Mouse (Mus musculus) layer of hippocampus, postnatal 10 days (tissue): ENCODE results near the gene Kyat1. TPM values are rescaled to one million over a fixed set of nuclear protein-coding genes. Genes with fewer than 3 reads are reported as not detected.

Experiments used
- DNase-seq, 2 experiments: peaks; one replicate each; pipeline ENCODE4 v3.0.0; 2021; ENCODE audit warnings: low spot score in 2 of 2
- long read RNA-seq: library from polyadenylated mRNA; stranded (forward); transcript quantifications from one replicate; pipeline ENCODE4 v2.0.0, GENCODE M21; 2023
- total RNA-seq, 2 experiments: library from RNA; stranded (reverse); gene quantifications; 2 replicates each; pipeline ENCODE4 v1.2.3; 2021

Kyat1 gene
- 10 to 100 TPM; 16.4 to 17.6 TPM for total RNA-seq
- long read RNA-seq, transcript Kyat1-201 (13 exons, 1,876 nt): major isoform, 14 of 22 reads
- long read RNA-seq, partial matches to known transcripts: 0 of 22 reads
- long read RNA-seq, other reads (novel, unspliced or antisense): 7 of 22 reads

DNA sequence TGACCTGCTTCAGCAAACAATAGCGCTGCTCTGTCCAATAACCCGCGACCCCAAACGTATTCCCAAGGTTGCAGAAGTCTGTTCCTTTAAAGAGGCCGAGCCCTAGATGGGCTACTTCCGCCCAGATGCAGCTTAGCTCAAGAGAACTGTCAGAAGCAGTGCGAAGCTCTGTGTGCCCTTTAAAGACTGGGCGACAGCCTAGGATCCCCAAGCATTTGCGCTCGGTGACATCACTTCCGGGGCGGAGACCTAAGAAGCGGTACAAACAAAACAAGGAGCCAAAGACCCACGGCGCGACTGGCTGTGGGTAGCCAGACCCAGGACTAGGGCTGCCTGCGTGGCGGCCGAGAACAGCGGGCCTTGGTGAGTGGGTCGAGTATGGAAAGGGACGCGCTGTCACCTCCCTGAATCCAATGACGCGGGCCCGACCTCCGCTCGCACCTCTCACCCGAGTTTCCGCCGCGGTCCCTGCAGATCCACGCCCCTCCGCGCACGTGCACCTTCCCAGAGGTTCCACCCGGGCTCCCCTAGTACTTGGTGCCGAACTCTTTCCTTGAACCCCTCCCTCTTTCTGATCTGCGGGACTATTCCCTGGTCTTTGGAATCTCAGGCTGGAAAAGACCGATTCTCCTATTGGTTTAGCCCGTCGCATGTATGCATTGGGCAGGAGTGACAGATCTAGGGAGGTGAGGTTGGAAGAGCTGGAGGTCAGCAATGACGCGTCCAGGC is at the start of gene Kyat1:
TSS of gene Kyat1 (minus strand) at position 219 of the 729 bp plus-strand sequence.
- peak; percentile 89 to 90 for DNase-seq

GRCm38 (mm10) chr2:30253809-30254208 is 48.2 kb upstream of the Kyat1 start:
- DNase-seq: no peak

- no peak for DNase-seq
Observed at GRCm38 (mm10) chr2:30252521-30252920, 46.9 kb upstream of the Kyat1 start.

DNA sequence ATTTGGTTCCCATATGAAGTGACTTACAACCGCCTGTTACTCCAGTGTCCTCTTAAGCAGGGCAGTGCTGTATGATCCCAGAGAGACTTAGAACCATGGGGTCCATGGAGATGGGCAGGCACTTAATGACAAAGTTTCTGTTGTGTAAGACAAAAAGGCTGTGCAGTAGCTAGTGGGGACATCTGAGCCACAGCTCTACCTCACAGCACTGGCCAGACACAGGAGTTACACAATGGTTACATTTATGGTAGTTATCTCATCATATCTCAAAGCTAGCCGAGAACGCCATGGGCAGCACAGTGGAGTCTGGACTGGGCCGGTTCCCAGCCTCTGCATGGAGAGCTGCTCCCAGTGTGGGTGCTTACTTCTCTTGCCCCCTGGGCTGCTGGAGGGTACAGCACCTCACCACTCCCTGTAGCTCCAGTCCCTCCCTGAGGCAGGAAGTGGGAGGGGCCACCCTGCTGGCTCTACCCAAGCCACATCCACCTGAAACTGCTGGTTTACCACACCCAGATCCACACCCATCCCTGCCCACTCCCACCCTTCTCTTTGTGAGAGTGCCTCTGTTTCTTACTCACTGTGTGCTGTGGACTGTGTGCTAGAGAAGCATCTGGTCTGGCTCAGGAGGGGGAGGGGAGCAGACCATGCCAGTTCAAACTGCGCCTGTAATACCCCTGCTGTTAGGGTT is 45.9 kb upstream of the Kyat1 start:
- no peak for DNase-seq

GRCm38 (mm10) chr2:30250166-30251128 is 44.8 kb upstream of the Kyat1 start:
- DNase-seq: no peak

DNA sequence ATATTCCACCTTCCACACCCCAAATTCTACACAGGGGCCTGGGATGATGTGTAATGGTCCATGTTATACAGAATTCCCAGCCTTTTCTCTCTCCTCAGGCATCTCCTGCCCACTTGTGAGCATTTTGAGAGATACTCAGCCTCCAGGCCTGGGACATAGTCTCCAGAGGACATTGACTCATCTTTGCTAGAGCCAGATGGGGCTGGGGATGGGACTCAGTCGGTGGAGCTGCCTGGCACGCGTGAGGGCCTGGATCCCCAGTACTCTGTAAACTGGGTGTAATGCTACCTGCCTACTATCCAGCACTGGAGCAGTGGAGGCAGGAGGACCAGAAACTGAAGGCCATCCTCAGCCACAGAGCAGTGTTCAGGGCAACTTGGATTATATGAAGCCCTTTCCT is 43.5 kb upstream of the Kyat1 start:
- DNase-seq: no peak

DNA sequence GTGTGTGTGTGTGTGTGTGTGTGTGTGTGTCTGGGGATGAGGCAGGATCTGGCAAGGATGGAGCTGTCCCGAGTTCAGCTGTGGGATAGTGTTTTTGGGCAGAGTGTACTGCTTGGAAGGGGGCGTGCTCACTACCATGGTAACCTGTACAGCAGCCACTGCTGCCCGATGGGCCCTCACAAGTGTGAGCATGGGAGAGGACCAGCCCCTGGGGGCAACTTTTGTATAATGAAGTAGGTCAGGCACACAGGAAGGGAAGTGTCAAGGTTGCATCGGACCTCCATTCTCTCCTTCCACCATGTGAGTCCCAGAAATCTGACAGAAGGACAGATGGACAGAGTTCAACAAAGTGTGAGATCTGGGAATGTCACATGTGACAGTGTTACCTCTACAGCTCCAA is 42.0 kb upstream of the Kyat1 start:
- DNase-seq: no peak

DNA sequence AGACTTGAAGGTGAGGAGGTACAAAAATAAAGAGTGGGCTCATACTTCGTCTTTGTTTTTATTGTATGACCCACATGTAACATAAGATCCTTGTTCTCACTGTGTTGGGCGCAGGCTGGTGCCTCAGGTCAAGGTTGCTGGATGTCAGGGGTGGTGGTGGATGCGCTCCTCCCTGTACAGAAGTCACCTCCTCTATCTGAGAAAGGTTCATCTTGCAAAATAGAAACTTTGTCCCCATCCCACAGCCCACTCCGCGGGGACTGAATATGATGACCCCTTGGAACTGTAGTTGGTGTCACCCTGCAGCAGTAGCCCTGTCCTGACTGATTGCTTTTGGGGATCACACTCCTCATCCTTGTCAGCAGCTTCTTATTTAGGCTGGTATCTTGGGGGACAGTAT is 41.4 kb upstream of the Kyat1 start:
- DNase-seq: no peak

GRCm38 (mm10) chr2:30244595-30245178 is 39.0 kb upstream of the Kyat1 start:
- DNase-seq: no peak

- DNase-seq: no peak
Observed at GRCm38 (mm10) chr2:30243391-30243790, 37.7 kb upstream of the Kyat1 start.

- DNase-seq: no peak
Observed at GRCm38 (mm10) chr2:30242509-30242908, 36.9 kb upstream of the Kyat1 start.

DNA sequence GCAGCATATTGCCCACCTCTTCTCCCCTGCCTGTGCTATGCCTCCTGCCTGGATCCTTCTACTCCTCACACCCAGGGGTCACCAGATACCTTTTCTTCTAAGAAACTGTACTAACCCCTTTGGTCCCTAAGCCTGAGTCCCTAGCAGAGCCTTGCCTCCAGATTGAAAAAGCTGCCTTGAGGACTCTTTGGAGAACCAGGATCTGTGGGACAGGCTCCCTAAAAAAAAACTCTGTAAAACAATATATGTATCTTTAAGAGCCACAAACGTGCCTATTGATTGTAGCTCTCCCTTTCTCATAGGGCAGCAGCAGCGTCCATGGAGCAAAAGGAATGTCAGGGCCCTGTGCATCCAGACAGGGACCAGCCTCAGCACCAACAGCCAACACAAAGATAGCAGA is 34.6 kb upstream of the Kyat1 start, which contains the start of gene Gm28035:
TSS of gene Gm28035 (plus strand) at position 301 of the 400 bp plus-strand sequence.
- DNase-seq: no peak

DNA sequence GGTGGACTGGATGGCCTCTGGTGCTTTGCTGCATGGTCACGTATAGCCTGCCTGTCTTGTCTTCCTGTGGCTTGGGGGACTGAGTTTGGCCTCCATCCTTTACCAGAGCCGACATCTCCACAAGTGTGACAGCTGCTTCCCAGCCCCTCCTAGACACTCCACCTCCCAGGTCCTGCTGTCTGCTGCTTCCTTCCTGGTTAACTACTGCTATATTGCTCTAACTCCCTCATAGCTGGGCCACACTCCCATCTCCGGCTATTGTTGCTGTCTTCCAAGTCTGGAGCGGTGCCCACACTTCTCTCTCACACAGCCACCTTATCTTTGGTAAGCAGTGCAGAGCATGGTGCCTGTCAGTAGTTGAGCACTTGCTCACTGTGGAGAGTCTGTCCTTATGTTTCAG is 34.1 kb upstream of the Kyat1 start:
- DNase-seq: no peak

DNA sequence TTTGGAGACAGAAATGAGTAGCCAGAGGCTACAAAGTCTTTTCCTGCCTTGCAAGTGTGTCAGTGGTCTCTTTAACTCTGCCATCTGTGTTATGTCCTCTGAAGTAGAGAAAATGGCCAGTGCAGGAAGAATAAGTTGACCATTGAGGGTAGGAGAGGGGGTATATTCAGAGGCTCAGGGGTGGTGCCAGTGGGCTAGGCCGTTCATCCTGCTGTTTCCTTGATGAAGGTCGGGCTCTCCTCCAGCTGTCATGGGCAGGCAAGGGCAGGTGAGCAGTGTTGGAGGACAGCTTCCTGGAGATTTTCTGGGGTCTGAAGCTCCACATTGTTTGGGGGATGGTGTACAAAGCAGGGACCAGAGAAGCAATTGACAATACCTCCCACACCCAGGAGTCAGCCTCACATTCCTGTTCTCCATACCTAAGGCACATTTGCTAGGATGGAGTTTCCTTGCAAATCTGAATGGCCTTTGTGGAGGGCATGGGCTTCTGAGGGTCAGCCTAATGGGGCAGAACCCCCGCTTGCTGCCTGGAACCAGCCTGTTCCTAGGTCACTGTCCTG is 33.3 kb upstream of the Kyat1 start:
- no peak for DNase-seq

- DNase-seq: peak; percentile 65 to 79
Observed at GRCm38 (mm10) chr2:30237881-30238280, 32.2 kb upstream of the Kyat1 start.

GRCm38 (mm10) chr2:30237199-30237880 is 31.7 kb upstream of the Kyat1 start, which contains the start of gene Lrrc8a:
TSS of gene Lrrc8a (plus strand) at chr2:30237715.
- DNase-seq: peak; percentile 100

GRCm38 (mm10) chr2:30236426-30237198 is 31.0 kb upstream of the Kyat1 start:
- DNase-seq: no peak

DNA sequence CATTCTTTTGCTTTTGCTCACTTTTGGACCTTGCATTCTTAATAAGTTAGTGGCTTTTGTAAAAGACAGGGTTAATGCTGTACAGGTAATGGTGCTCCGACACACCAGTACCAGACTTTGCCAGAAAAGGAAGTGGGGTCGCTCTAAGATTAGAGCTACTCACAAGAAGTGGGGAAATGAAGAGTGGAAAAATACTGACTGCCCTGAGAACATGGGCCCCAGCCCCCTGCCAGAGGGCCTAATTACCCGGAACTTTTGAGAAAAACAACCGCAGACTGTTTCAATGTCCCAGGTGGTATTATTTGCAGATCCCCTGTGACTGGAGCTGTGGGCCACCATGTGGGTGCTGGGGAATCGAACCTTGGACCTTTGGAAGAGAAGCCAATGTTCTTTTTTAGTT is 29.9 kb upstream of the Kyat1 start:
- DNase-seq: no peak

GRCm38 (mm10) chr2:30216293-30216692 is 10.6 kb upstream of the Kyat1 start:
- no peak for DNase-seq
